Mouse (Mus musculus): Measurements from ENCODE around the gene Gpr137.

GRCm38 (mm10) chr19:6931002-6931401 is 11.3 kb downstream of the Gpr137 start:
- TF ChIP-seq CTCF (IDR thresholded peaks at IDR 0.05; ENCODE audit: low read depth) (no peak), EP300 (optimal IDR thresholded peaks at IDR 0.05) (no peak)

Data from stomach, postnatal 0 days (tissue).